Mouse (Mus musculus) spleen, postnatal 10 days (tissue): Measurements from ENCODE around the gene Igf1r.
A peak's percentile ranks its signal among the peaks of the same experiment; 100 is the strongest.

Experiments
- DNase-seq, 2 experiments: peaks; one replicate each; pipeline ENCODE4 v3.0.0; 2021 to 2022; ENCODE audit warnings: low spot score in 2 of 2

Gene Igf1r

DNA sequence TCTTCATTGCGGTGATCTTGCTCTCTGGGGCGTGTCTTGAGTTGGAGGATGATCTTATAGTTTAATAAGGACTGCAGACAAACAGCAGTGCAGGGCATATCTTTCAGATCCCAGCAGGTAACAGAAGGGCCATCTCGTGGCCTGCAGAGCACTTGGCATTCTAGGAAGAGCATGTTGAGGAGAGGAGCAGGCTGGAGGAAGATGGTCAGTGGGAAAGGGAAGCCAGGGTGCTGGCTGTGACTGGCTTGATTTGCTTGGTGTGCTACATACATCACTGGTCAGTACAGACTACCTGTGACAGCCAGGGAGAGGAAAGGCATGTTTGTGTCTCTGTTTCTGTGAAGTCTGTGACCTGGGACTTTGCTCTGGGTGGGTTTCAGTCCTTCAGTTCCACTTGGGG lies 122.8 kb downstream of the Igf1r start:
- DNase-seq: no peak

GRCm38 (mm10) chr7:68080122-68080845 lies 127.7 kb downstream of the Igf1r start:
- no peak for DNase-seq

DNA sequence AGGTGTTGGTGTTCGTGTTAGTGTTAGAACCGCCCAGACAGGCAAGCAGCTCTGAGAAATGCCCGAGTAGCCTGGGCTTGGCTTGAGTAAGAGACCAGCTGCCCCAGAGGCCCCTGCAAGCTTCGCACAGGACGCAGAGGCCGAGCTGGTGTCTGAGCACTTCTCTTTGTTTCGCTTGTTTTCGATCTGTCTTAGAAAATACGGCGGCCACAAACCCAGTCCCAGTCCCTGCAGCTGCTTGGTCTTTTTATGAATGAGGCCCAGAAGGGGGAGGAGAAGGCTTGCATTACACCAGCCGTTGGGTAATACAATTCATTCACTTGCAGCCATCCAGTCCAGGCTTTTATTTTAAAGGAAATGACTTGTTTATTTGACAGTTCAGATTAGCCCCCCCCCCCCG lies 132.7 kb downstream of the Igf1r start:
- DNase-seq: peak; percentile 20 to 39

DNA sequence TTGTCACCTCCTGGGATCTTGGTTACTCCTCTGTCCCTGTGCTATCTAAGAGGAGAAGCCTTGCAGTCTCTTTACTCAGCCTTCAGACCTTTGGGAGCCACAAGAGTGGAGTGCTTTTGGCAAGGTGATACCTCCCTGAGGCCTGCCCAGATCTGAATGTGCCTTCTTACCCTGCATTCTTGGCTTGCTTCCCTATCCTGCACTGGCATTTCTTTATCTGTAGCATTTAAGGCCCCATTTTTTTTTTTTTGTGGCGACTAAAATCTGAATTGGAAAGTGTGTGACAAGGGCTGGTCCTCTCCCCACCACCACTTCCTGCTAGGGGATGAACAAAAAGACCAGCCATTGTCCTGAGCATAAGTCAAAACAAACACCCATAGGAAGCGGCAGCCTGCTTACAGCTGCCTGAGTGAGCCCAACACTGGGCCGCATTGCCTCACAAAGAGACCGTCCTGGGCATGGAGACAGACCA lies 133.3 kb downstream of the Igf1r start:
- no peak for DNase-seq

DNA sequence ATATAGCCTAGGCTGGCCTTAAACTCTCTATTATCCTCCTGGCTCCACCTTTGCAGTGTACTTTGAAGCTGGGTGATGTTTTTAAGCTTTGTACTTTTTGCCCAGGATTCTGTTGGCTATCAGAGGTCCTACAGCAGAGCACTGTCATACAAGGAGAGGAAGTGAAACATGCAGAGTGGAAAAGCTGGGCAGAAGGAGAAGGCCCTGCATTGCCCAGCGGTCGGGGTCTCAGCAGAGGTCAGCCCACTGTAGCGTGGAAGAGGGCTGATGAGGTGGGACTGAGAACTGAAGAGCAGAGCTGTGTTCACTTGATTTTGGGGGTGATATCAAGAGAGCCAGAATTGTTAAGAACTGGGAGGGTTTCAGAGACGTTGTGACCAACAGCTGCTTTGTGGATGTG lies 134.9 kb downstream of the Igf1r start:
- no peak for DNase-seq

DNA sequence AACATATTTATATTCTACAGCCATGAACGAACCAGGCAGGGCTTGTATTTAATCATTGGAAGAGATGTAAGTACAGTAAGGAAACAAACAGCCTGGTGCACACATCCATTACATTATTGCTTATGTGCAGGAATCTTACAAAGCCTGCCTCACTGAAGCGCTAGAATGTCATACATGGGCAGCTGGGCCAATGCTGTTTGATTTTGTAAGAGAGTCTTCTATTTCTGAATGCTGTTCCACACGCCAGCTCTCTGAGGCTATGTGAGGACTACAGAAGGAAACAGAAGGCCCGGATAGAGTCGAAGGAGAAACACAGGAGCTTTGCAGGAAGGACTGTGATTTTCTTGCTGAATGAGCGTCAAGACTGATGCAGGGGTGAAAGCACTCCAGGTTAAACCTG lies 136.2 kb downstream of the Igf1r start:
- no peak for DNase-seq

- no peak for DNase-seq
Measured at GRCm38 (mm10) chr7:68089725-68090124, 137.1 kb downstream of the Igf1r start.

- DNase-seq: no peak
Measured at GRCm38 (mm10) chr7:68090576-68090975, 137.9 kb downstream of the Igf1r start.

GRCm38 (mm10) chr7:68092304-68092978 lies 139.8 kb downstream of the Igf1r start:
- no peak for DNase-seq

DNA sequence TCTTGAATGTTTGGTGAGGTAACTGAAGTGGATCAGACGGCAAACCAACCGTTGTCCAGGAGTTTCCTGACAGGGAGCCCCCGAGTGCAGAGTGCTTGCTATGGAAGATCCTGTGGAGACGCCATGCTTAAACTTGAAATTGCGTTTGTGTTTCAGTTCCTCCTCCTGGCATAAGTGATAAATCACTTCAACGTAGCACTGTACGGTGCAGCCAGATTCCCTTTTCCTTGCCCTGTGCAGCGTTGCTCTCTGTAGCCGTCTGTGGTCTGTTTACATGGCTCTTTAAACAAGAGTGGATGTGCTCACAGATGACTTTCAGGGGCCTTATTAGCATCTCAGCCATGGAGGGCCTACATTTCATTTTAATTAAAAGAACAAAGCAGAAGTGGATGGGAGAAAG lies 141.2 kb downstream of the Igf1r start:
- no peak for DNase-seq

DNA sequence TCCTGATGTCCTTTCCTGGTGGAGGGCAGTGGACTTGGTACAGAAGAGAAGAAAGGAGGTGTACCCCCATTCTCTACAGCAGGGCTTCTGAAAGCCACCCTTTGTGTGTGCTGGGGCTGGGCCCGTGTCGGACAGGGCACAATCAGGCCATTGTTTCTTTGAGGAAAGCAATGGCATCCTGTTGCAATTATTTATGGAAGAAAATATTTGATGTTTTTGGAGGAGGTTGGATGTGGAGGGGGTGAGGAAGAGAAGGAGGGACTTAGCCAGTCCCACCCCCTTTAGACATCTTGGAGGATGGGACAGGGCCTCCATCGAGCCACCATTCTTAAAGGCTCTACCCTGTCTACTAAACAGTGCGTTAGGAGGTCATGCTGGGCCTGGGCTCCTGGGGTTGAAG lies 142.9 kb downstream of the Igf1r start:
- DNase-seq: no peak

DNA sequence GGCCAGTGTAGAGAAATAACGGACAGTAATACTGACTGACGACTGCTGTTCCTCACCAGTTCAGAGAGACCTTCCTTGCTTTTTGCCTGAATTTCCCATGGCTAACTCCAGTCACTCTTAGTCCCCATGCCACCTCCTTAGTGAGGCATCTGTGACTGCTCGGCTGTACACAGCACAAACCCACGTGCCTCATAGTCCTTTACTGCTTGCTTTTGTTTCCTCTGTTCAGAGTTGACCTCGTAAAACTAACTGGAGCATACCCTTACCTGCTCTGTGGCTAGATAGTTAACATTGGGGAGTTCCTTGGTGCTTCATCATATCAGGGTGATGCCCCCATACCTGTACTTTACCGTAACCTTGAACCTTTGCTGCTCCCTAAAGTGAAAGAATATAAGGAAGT lies 143.8 kb downstream of the Igf1r start:
- DNase-seq: no peak

DNA sequence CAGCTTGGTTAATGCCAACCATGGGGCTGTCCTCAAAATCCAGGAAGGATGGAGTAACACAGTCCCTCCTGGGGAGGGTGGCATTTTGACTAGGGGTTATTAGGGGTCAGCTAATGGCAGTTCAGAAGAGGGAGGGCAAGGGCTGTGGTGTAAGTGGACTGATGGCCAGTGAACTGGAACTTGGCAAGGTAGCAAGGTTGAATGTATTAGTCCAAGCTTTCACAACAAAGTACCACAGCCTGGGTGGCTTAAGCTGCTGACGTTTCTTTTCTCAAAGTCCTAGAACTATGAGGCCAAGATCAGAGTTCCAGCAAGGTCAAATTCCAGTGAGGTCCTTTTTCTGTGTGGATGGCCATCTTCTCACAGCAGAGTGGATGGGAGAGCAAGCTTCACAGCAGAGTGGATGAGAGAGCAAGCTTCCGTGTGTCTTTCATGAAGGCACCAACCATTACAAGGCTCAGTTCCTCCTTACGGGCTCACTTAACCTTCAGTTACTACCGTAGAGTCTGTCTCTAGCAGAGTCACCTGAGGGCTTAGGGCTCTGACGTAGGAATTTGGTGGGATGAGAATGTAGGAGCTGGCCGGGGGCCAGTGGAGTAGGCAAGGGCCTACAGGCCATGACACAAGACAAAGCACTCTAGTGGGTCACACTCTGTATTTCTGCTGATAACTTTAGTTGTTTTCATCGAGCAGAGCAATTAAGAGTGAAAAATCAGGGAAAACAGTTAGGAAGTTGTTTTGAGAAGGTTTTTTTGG lies 144.6 kb downstream of the Igf1r start:
- DNase-seq: no peak

- no peak for DNase-seq
Measured at GRCm38 (mm10) chr7:68098098-68098497, 145.5 kb downstream of the Igf1r start.

- DNase-seq: no peak
Measured at GRCm38 (mm10) chr7:68100388-68100787, 147.8 kb downstream of the Igf1r start.

DNA sequence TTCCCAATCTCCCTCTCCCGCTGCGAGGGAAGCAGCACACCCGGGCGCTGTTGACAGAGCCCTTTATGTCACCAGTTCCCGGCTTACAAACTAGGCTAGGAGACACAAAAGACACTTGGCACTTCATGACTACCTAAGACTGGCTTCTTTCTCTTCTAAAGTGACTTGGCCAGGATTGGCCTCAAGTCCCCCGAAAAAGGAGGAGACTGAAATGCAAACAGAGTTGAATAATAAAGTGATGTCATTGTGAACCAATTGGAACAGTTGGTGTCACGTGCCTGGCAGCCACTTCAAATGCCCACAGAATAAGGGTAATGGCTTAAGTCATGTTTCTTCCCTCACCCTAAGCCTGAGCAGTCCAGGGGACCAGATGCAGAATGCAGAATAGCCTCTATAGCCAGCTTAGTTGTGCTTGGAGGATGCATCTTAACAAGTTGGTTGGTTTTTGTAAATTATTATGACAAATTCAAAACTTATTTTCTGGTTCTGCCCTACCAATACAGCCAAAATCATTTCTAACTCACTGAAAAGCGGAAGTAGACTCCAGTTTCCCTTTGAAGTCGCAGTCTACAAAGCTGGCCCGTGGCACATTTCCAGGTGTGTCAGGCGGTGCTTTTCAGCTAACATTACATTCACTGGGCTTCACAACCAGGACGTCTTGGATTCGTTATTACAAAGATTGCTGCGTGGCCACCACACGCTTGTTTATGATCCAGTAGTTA lies 150.0 kb downstream of the Igf1r start:
- peak in 1 of 2 experiments; percentile 35 for DNase-seq

DNA sequence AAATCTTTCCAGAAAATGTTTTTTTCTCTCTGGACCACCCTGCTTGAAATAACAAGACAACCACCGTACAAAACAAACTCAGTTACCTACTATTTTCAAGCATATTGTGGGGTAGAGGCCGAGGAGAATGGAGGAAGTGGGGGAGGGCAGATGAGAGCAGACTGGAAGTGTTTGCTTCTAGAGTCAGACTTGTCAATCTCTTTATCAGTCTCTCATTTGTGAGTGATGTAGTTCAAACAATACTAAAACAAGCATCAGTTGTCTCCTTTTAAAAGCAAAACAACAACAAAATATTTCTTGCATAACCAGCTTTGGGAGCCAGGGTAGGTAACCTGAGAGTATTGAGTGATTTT lies 150.5 kb downstream of the Igf1r start:
- DNase-seq: no peak

- no peak for DNase-seq
Measured at GRCm38 (mm10) chr7:68111532-68111931, 158.9 kb downstream of the Igf1r start.

GRCm38 (mm10) chr7:68112582-68112981 lies 160.0 kb downstream of the Igf1r start:
- DNase-seq: no peak

- DNase-seq: no peak
Measured at GRCm38 (mm10) chr7:68114364-68114763, 161.7 kb downstream of the Igf1r start.

- no peak for DNase-seq
Measured at GRCm38 (mm10) chr7:68114983-68115715, 162.5 kb downstream of the Igf1r start.
